Mouse (Mus musculus) myocyte (in vitro differentiated cells): Measurements from ENCODE around the gene Iqcn.

Experiments
- CEBPB ChIP-seq: IDR thresholded peaks from 2 replicates; pipeline ENCODE4 v1.6.1; 2011; ENCODE audit warnings: mild to moderate bottlenecking, moderate library complexity; ENCODE audit not compliant: poor library complexity, insufficient read depth, severe bottlenecking
- MAX ChIP-seq: IDR thresholded peaks from one replicate; pipeline ENCODE4 v1.6.1; 2011; ENCODE audit warnings: low read depth, mild to moderate bottlenecking, control low read depth
- MYOD1 ChIP-seq, 3 experiments: IDR thresholded peaks; one replicate each; pipeline ENCODE4 v1.6.1; 2011; ENCODE audit warnings: control low read depth in 2 of 3, low read depth in 2 of 3, mild to moderate bottlenecking in 2 of 3, moderate library complexity in 1 of 3; ENCODE audit not compliant: insufficient read length in 2 of 3, control insufficient read depth in 1 of 3
- MYOG ChIP-seq, 3 experiments: IDR thresholded peaks; one replicate each; pipeline ENCODE4 v1.6.1; 2011; ENCODE audit warnings: control low read depth in 2 of 3, low read depth in 2 of 3, mild to moderate bottlenecking in 2 of 3; ENCODE audit not compliant: insufficient read length in 2 of 3, control insufficient read depth in 1 of 3, insufficient read depth in 1 of 3
- POLR2A ChIP-seq: IDR thresholded peaks from one replicate; pipeline ENCODE4 v1.6.1; 2011; ENCODE audit warnings: low read depth, mild to moderate bottlenecking, control low read depth, moderate library complexity; ENCODE audit not compliant: insufficient read length
- POLR2AphosphoS2 ChIP-seq: IDR thresholded peaks from one replicate; pipeline ENCODE4 v1.6.1; 2011; ENCODE audit warnings: low read depth, control low read depth; ENCODE audit not compliant: insufficient read length
- TCF12 ChIP-seq: IDR thresholded peaks from one replicate; pipeline ENCODE4 v1.6.1; 2011; ENCODE audit warnings: mild to moderate bottlenecking, control low read depth; ENCODE audit not compliant: poor library complexity, insufficient read depth, severe bottlenecking
- TCF3 ChIP-seq: IDR thresholded peaks from one replicate; pipeline ENCODE4 v1.6.1; 2011; ENCODE audit warnings: low read depth, control low read depth; ENCODE audit not compliant: insufficient read length
- USF1 ChIP-seq: IDR thresholded peaks from one replicate; pipeline ENCODE4 v1.6.1; 2011; ENCODE audit warnings: low read depth, mild to moderate bottlenecking, control low read depth, moderate library complexity

- TF ChIP-seq USF1 (no peak), POLR2AphosphoS2 (no peak), MYOG (IDR thresholded peaks at IDR 0.05; ENCODE audit: control insufficient read depth in 1 of 3, insufficient read depth in 1 of 3, insufficient read length in 2 of 3, low read depth in 2 of 3) (no peak), POLR2A (no peak), MYOD1 (IDR thresholded peaks at IDR 0.05; ENCODE audit: control insufficient read depth in 1 of 3, insufficient read length in 2 of 3, low read depth in 2 of 3) (no peak), CEBPB (no peak), MAX (no peak), TCF3 (no peak), TCF12 (no peak)
These were observed 27.9 kb upstream of the Iqcn start for GRCm38 (mm10) chr8:70675336-70675735.
